Mouse (Mus musculus) heart, embryonic 12.5 days (tissue): Measurements from ENCODE around the gene Ltbp1. TPM values are rescaled to one million over a fixed set of nuclear protein-coding genes. Genes with fewer than 3 reads are reported as not detected.

Source experiments
- ATAC-seq: fragments of 200-750 bp; cut with Nextera tagmentation; 2 replicates; pipeline ENCODE4 v1.8.0; 2017; ENCODE audit warnings: moderate TSS enrichment, moderate library complexity; ENCODE audit not compliant: insufficient number of reproducible peaks, low FRiP score
- H3K27ac ChIP-seq: fragments of 300-500 bp; sonication (generic); 2 replicates; pipeline ENCODE4 v1.5.1; 2016; ENCODE audit warnings: mild to moderate bottlenecking, moderate library complexity; ENCODE audit not compliant: poor library complexity, severe bottlenecking
- H3K27me3 ChIP-seq: fragments of 300-500 bp; sonication (generic); replicated peaks from 2 replicates; pipeline ENCODE4 v1.6.1; 2016; ENCODE audit warnings: mild to moderate bottlenecking, moderate library complexity
- H3K36me3 ChIP-seq: fragments of 300-500 bp; sonication (generic); 2 replicates; pipeline ENCODE4 v1.6.1; 2016; ENCODE audit warnings: mild to moderate bottlenecking, moderate library complexity
- H3K4me1 ChIP-seq: fragments of 300-500 bp; sonication (generic); replicated peaks from 2 replicates; pipeline ENCODE4 v1.6.1; 2016; ENCODE audit warnings: mild to moderate bottlenecking
- H3K4me2 ChIP-seq: fragments of 300-500 bp; sonication (generic); 2 replicates; pipeline ENCODE4 v1.6.1; 2016; ENCODE audit warnings: mild to moderate bottlenecking, moderate library complexity
- H3K4me3 ChIP-seq: fragments of 300-500 bp; sonication (generic); 2 replicates; pipeline ENCODE4 v1.5.1; 2016; ENCODE audit warnings: mild to moderate bottlenecking
- H3K9ac ChIP-seq: fragments of 300-500 bp; sonication (generic); 2 replicates; pipeline ENCODE4 v1.6.1; 2016; ENCODE audit warnings: mild to moderate bottlenecking, moderate library complexity
- H3K9me3 ChIP-seq: fragments of 300-500 bp; sonication (generic); replicated peaks from 2 replicates; pipeline ENCODE4 v1.6.1; 2016; ENCODE audit warnings: mild to moderate bottlenecking, moderate library complexity
- WGBS: fragments of 180-500 bp; shearing (Covaris S2); methylation state at CpG from one replicate; pipeline ENCODE4 v1.1.7; 2016; 5-methylcytosine and 5-hydroxymethylcytosine counted together
- polyA plus RNA-seq: library from polyadenylated mRNA; unstranded; fragments of >200 nt; fragmentation: Nextera tagmentation; extraction: Ambion mirVana; gene quantifications from 2 replicates; pipeline ENCODE4 v1.2.1, GENCODE M21; 2016

Gene Ltbp1
- polyA plus RNA-seq, 1 experiment from 2014 or later = 58.8 TPM

- no peak overlapping the region for H3K27ac ChIP-seq
- ATAC-seq = no peak
- no peaks in the 10 kb centered on the region for H3K9me3 ChIP-seq
- peaks cover 4% of the 10 kb centered on the region for H3K36me3 ChIP-seq
- H3K9ac ChIP-seq = no peak overlapping the region
- H3K4me2 ChIP-seq = no peak overlapping the region
- peaks cover 12% of the 10 kb centered on the region for H3K4me1 ChIP-seq
- 87% methylated on average over 2 of the region's 2 CpGs for WGBS
- no peaks in the 10 kb centered on the region for H3K27me3 ChIP-seq
- H3K4me3 ChIP-seq = no peak overlapping the region
Measured at GRCm38 (mm10) chr17:75238655-75239054, 233.3 kb downstream of the Ltbp1 start.

GRCm38 (mm10) chr17:75239545-75239944 lies 234.2 kb downstream of the Ltbp1 start:
- Histone ChIP-seq H3K27ac (no peak overlapping the region), H3K9me3 (no peaks in the 10 kb centered on the region), H3K9ac (no peak overlapping the region), H3K36me3 (peaks cover 8% of the 10 kb centered on the region), H3K4me2 (no peak overlapping the region), H3K4me3 (no peak overlapping the region), H3K4me1 (peaks cover 12% of the 10 kb centered on the region), H3K27me3 (no peaks in the 10 kb centered on the region)
- 84% methylated on average over 3 of the region's 3 CpGs for WGBS
- ATAC-seq = no peak

GRCm38 (mm10) chr17:75242086-75242485 lies 236.7 kb downstream of the Ltbp1 start:
- WGBS = 85% methylated on average over 1 of the region's 1 CpGs
- Histone ChIP-seq H3K4me1 (no peaks in the 10 kb centered on the region), H3K4me3 (no peak overlapping the region), H3K27ac (no peak overlapping the region), H3K27me3 (no peaks in the 10 kb centered on the region), H3K9ac (no peak overlapping the region), H3K9me3 (no peaks in the 10 kb centered on the region), H3K36me3 (peaks cover 8% of the 10 kb centered on the region), H3K4me2 (no peak overlapping the region)
- ATAC-seq = no peak

- H3K36me3 ChIP-seq = peaks cover 8% of the 10 kb centered on the region
- H3K4me3 ChIP-seq = no peak overlapping the region
- WGBS = 73% methylated on average over 1 of the region's 1 CpGs
- no peaks in the 10 kb centered on the region for H3K27me3 ChIP-seq
- no peak for ATAC-seq
- H3K4me1 ChIP-seq = 0 out of 2 replicates have a peak, but pooled peaks cover 2% of the 10 kb centered on the region
- H3K4me2 ChIP-seq = no peak overlapping the region
- H3K27ac ChIP-seq = no peak overlapping the region
- no peaks in the 10 kb centered on the region for H3K9me3 ChIP-seq
- H3K9ac ChIP-seq = no peak overlapping the region
Measured at GRCm38 (mm10) chr17:75243221-75243620, 237.9 kb downstream of the Ltbp1 start.

- ATAC-seq = no peak
- no peaks in the 10 kb centered on the region for H3K27me3 ChIP-seq
- no peak overlapping the region for H3K9ac ChIP-seq
- no peak overlapping the region for H3K4me3 ChIP-seq
- no peak overlapping the region for H3K4me2 ChIP-seq
- H3K9me3 ChIP-seq = no peaks in the 10 kb centered on the region
- WGBS = 79% methylated on average over 3 of the region's 3 CpGs
- peaks cover 9% of the 10 kb centered on the region; the same call in 1 of the 2 replicates for H3K4me1 ChIP-seq
- H3K36me3 ChIP-seq = peaks cover 8% of the 10 kb centered on the region
- H3K27ac ChIP-seq = no peak overlapping the region
Measured at GRCm38 (mm10) chr17:75244148-75244547, 238.8 kb downstream of the Ltbp1 start.

- no peak for ATAC-seq
- WGBS = 86% methylated on average over 7 of the region's 7 CpGs
- peaks cover 9% of the 10 kb centered on the region; the same call in 1 of the 2 replicates for H3K4me1 ChIP-seq
- no peaks in the 10 kb centered on the region for H3K9me3 ChIP-seq
- H3K36me3 ChIP-seq = peaks cover 10% of the 10 kb centered on the region
- H3K27me3 ChIP-seq = no peaks in the 10 kb centered on the region
- H3K4me2 ChIP-seq = no peak overlapping the region
- H3K4me3 ChIP-seq = no peak overlapping the region
- no peak overlapping the region for H3K9ac ChIP-seq
- no peak overlapping the region for H3K27ac ChIP-seq
Measured at GRCm38 (mm10) chr17:75245085-75245484, 239.7 kb downstream of the Ltbp1 start.

- no peak overlapping the region for H3K27ac ChIP-seq
- no peaks in the 10 kb centered on the region for H3K9me3 ChIP-seq
- peaks cover 19% of the 10 kb centered on the region for H3K36me3 ChIP-seq
- WGBS = 41% methylated on average over 10 of the region's 10 CpGs
- no peak overlapping the region for H3K4me2 ChIP-seq
- no peak for ATAC-seq
- no peak overlapping the region for H3K9ac ChIP-seq
- H3K27me3 ChIP-seq = no peaks in the 10 kb centered on the region
- no peak overlapping the region for H3K4me3 ChIP-seq
- H3K4me1 ChIP-seq = peaks cover 13% of the 10 kb centered on the region; the same call in 1 of the 2 replicates
Measured at GRCm38 (mm10) chr17:75248632-75249031, 243.3 kb downstream of the Ltbp1 start.

GRCm38 (mm10) chr17:75250571-75250970 lies 245.2 kb downstream of the Ltbp1 start:
- ATAC-seq = no peak
- 81% methylated on average over 6 of the region's 6 CpGs for WGBS
- Histone ChIP-seq H3K4me2 (no peak overlapping the region), H3K36me3 (peaks cover 15% of the 10 kb centered on the region), H3K4me3 (no peak overlapping the region), H3K27ac (no peak overlapping the region), H3K9ac (no peak overlapping the region), H3K9me3 (no peaks in the 10 kb centered on the region), H3K27me3 (no peaks in the 10 kb centered on the region), H3K4me1 (peaks cover 13% of the 10 kb centered on the region; the same call in 1 of the 2 replicates)

- Histone ChIP-seq H3K9me3 (no peaks in the 10 kb centered on the region), H3K4me1 (peaks cover 13% of the 10 kb centered on the region; the same call in 1 of the 2 replicates), H3K27ac (no peak overlapping the region), H3K4me2 (no peak overlapping the region), H3K9ac (no peak overlapping the region), H3K36me3 (peaks cover 15% of the 10 kb centered on the region), H3K4me3 (no peak overlapping the region), H3K27me3 (no peaks in the 10 kb centered on the region)
- ATAC-seq = no peak
- WGBS = 84% methylated on average over 6 of the region's 6 CpGs
Measured at GRCm38 (mm10) chr17:75251094-75251493, 245.7 kb downstream of the Ltbp1 start.

- no peaks in the 10 kb centered on the region for H3K9me3 ChIP-seq
- no peak overlapping the region for H3K4me3 ChIP-seq
- no peak overlapping the region for H3K9ac ChIP-seq
- peaks cover 15% of the 10 kb centered on the region for H3K36me3 ChIP-seq
- WGBS = 92% methylated on average over 5 of the region's 5 CpGs
- H3K4me2 ChIP-seq = no peak overlapping the region
- peaks cover 13% of the 10 kb centered on the region; the same call in 1 of the 2 replicates for H3K4me1 ChIP-seq
- H3K27me3 ChIP-seq = no peaks in the 10 kb centered on the region
- no peak overlapping the region for H3K27ac ChIP-seq
- ATAC-seq = no peak
Measured at GRCm38 (mm10) chr17:75252540-75252939, 247.2 kb downstream of the Ltbp1 start.

- Histone ChIP-seq H3K36me3 (peaks cover 17% of the 10 kb centered on the region), H3K27ac (no peak overlapping the region), H3K4me1 (0 out of 2 replicates have a peak, but pooled peaks cover 7% of the 10 kb centered on the region), H3K27me3 (no peaks in the 10 kb centered on the region), H3K4me2 (no peak overlapping the region), H3K4me3 (no peak overlapping the region), H3K9me3 (no peaks in the 10 kb centered on the region), H3K9ac (no peak overlapping the region)
- WGBS = 86% methylated on average over 6 of the region's 6 CpGs
- no peak for ATAC-seq
Measured at GRCm38 (mm10) chr17:75254909-75255308, 249.5 kb downstream of the Ltbp1 start.

GRCm38 (mm10) chr17:75255967-75256366 lies 250.6 kb downstream of the Ltbp1 start:
- Histone ChIP-seq H3K4me2 (no peak overlapping the region), H3K9me3 (no peaks in the 10 kb centered on the region), H3K27me3 (no peaks in the 10 kb centered on the region), H3K4me1 (0 out of 2 replicates have a peak, but pooled peaks cover 6% of the 10 kb centered on the region), H3K27ac (no peak overlapping the region), H3K4me3 (no peak overlapping the region), H3K9ac (no peak overlapping the region), H3K36me3 (peaks cover 17% of the 10 kb centered on the region)
- 49% methylated on average over 1 of the region's 1 CpGs for WGBS
- ATAC-seq = no peak
